25 mouse cellular contexts compared by ENCODE assay signal in the genomic region with DNA sequence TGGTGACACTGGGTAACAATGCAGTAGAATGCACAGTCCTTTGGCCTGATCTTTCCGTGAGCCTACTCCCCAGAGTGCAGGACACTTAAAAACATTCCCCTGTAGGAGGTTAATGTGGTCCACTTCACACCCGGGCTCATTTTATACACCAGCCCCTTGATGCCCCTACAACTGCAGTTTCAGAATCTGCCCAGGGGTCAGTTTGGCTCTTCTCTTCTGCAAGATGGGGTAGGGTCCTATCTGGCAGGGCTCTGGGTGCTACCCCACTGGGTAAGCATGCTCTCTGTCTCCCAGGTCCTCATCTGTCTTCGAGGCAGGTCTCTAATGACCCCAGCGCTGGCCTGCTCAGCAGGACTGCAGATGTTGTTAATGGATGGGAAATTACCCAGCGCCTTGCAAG.
"Had no signal": no experiment of that assay in that cellular context is flagged by ENCODE, and none has a peak within 500 bp of the region (broad histone marks: within the 10 kb centered on the region; RNA-seq: fewer than 3 reads in every experiment).

No protein-coding gene starts in this region.

- H3K27ac ChIP-seq: gastrocnemius, adult 2 months; hindbrain, embryonic 10.5 days; hindbrain, embryonic 12.5 days; hindbrain, embryonic 14.5 days; intestine, embryonic 15.5 days; layer of hippocampus, adult 2 months; left cerebral cortex, adult 2 months; limb, embryonic 12.5 days; liver, embryonic 13.5 days; liver, embryonic 15.5 days had no signal

- DNase-seq: gastrocnemius, adult 2 months; gastrocnemius, postnatal 10 days; gastrocnemius, postnatal 25 days; heart, postnatal 10 days; heart, postnatal 4 days; kidney, adult 18-20 months; kidney, adult 8-10 months; kidney, postnatal 10 days; kidney, postnatal 25 days; kidney, postnatal 4 days; liver; liver, embryonic 13.5 days had no signal

- H3K4me2 ChIP-seq: heart, embryonic 11.5 days; hindbrain, embryonic 12.5 days; hindbrain, embryonic 14.5 days; intestine, embryonic 15.5 days; limb, embryonic 12.5 days; liver, embryonic 11.5 days; liver, embryonic 13.5 days; liver, embryonic 15.5 days had no signal

- H3K4me1 ChIP-seq: hindbrain, embryonic 10.5 days; hindbrain, embryonic 12.5 days; intestine, embryonic 15.5 days; limb, embryonic 12.5 days; liver, embryonic 13.5 days; liver, embryonic 15.5 days had no signal

- H3K9me3 ChIP-seq: hindbrain, embryonic 10.5 days; hindbrain, embryonic 12.5 days; intestine, embryonic 15.5 days; limb, embryonic 12.5 days; liver, embryonic 13.5 days; liver, embryonic 15.5 days had no signal

- H3K9ac ChIP-seq: hindbrain, embryonic 12.5 days; hindbrain, embryonic 14.5 days; intestine, embryonic 15.5 days; limb, embryonic 12.5 days; liver, embryonic 13.5 days; liver, embryonic 15.5 days had no signal

- H3K27me3 ChIP-seq: hindbrain, embryonic 12.5 days; intestine, embryonic 15.5 days; limb, embryonic 12.5 days; liver, embryonic 13.5 days; liver, embryonic 15.5 days had no signal

- ATAC-seq: hindbrain, embryonic 16.5 days; inflammation-experienced regulatory T-cells, adult 6 months; intestine, embryonic 15.5 days; intestine, postnatal 0 days had no signal

- H3K36me3 ChIP-seq: hindbrain, embryonic 10.5 days; hindbrain, embryonic 12.5 days; intestine, embryonic 15.5 days; limb, embryonic 12.5 days; liver, embryonic 13.5 days; liver, embryonic 15.5 days had no signal

- H3K4me3 ChIP-seq: gastrocnemius, adult 2 months; hindbrain, embryonic 10.5 days; hindbrain, embryonic 12.5 days; intestine, embryonic 15.5 days; layer of hippocampus, adult 2 months; left cerebral cortex, adult 2 months; limb, embryonic 12.5 days; liver, embryonic 13.5 days; liver, embryonic 15.5 days had no signal
